Mouse (Mus musculus): ENCODE data around the gene Borcs8.

GRCm38 (mm10) chr8:70117611-70118010, 21.7 kb upstream of the Borcs8 start:
- TF ChIP-seq CTCF (IDR thresholded peaks at IDR 0.05; ENCODE audit: low read depth), result no peak
- TF ChIP-seq EP300 (optimal IDR thresholded peaks at IDR 0.05), result no peak

All from stomach, postnatal 0 days (tissue).